19 mouse cellular contexts compared by ENCODE assay signal in genomic region chr14:76700190-76700589, GRCm38 (mm10).
"Had no signal": no experiment of that assay in that cellular context is flagged by ENCODE, and none has a peak within 500 bp of the region (broad histone marks: within the 10 kb centered on the region; RNA-seq: fewer than 3 reads in every experiment).

No protein-coding gene starts in this region.

- H3K4me2 ChIP-seq: limb, embryonic 13.5 days; lung, embryonic 14.5 days; midbrain, embryonic 13.5 days; neural tube, embryonic 12.5 days; neural tube, embryonic 15.5 days; stomach, embryonic 15.5 days had no signal

- H3K9me3 ChIP-seq: limb, embryonic 10.5 days; limb, embryonic 13.5 days; midbrain, embryonic 13.5 days; neural tube, embryonic 12.5 days; neural tube, embryonic 15.5 days; stomach, embryonic 15.5 days had no signal

- H3K36me3 ChIP-seq: limb, embryonic 10.5 days; limb, embryonic 13.5 days; midbrain, embryonic 13.5 days; neural tube, embryonic 12.5 days; neural tube, embryonic 15.5 days; stomach, embryonic 15.5 days had no signal

- ATAC-seq: liver, postnatal 0 days; lung, postnatal 0 days; midbrain, embryonic 13.5 days had no signal

- H3K27me3 ChIP-seq: limb, embryonic 13.5 days; midbrain, embryonic 13.5 days; neural tube, embryonic 12.5 days; neural tube, embryonic 15.5 days; stomach, embryonic 15.5 days had no signal

- H3K4me3 ChIP-seq: layer of hippocampus, adult 2 months; limb, embryonic 10.5 days; limb, embryonic 13.5 days; midbrain, embryonic 13.5 days; neural tube, embryonic 12.5 days; neural tube, embryonic 15.5 days; stomach, embryonic 15.5 days had no signal

- H3K27ac ChIP-seq: kidney, postnatal 0 days; layer of hippocampus, adult 2 months; limb, embryonic 10.5 days; limb, embryonic 13.5 days; liver, embryonic 14.5 days; macrophage; midbrain, embryonic 13.5 days; neural tube, embryonic 12.5 days; neural tube, embryonic 15.5 days had no signal

- H3K9ac ChIP-seq: limb, embryonic 13.5 days; liver, embryonic 14.5 days; liver, postnatal 0 days; lung, embryonic 14.5 days; midbrain, embryonic 13.5 days; neural tube, embryonic 12.5 days; neural tube, embryonic 15.5 days; stomach, embryonic 15.5 days had no signal

- DNase-seq: kidney, postnatal 25 days; layer of hippocampus, adult 9-11 months; liver; liver, postnatal 0 days; lung, embryonic 14.5 days; right cerebral cortex, adult 18-20 months; right cerebral cortex, postnatal 14 days; right cerebral cortex, postnatal 4 days had no signal
